Mouse (Mus musculus) frontal cortex, postnatal 25 days (tissue): ENCODE data around the gene Degs2.

Experiments used
- DNase-seq, 2 experiments: peaks; one replicate each; pipeline ENCODE4 v3.0.0; 2022; ENCODE audit warnings: low spot score in 2 of 2

The Degs2 gene

GRCm38 (mm10) chr12:108700037-108700436 lies 2.1 kb downstream of the Degs2 start:
- DNase-seq: no peak

GRCm38 (mm10) chr12:108699576-108699975 lies 2.5 kb downstream of the Degs2 start:
- DNase-seq: no peak

- DNase-seq: no peak
These were observed 3.2 kb downstream of the Degs2 start for GRCm38 (mm10) chr12:108698697-108699471.

- no peak for DNase-seq
These were observed 7.9 kb downstream of the Degs2 start for GRCm38 (mm10) chr12:108694223-108694622.

GRCm38 (mm10) chr12:108693592-108693991 lies 8.5 kb downstream of the Degs2 start:
- DNase-seq: no peak

DNA sequence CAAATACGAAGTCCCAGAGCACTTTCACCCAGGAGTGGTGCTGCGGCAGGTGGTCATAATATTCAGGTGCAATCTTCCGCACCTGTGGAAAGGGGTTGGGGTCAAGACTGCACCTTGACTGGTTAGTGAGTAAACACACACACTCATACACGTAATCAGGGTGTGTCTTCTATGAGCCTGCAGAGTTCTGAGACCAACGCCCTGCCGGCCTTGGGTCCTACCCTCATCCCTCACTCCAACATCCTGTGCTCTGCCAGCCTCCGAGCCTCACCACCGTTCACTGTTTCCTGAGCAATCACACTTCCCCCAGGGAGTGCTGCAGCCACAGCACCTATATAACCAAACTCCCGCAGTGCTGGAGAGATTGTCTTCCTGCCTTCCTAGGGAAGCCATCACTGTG lies 11.6 kb downstream of the Degs2 start:
- DNase-seq: no peak

GRCm38 (mm10) chr12:108689167-108689566 lies 12.9 kb downstream of the Degs2 start:
- no peak for DNase-seq

DNA sequence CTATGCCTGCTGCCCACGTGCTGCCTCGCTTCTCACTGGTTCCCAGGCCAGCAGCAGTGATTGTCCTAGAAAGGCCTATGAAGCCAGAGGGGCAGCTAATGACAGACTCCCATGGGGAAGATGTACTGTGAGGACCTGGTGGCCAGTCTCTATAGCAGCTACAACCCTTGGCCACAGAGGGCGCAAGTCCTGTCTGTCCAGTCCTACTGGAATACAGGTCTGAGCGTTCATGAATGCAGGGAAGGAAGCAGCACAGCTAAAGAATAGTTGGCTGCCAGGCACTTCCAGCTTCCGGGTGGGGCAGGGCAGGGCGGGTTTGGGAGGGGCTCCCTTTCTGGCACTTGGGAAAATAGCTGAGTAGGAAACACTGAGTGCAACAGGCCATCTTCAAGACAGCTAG lies 15.2 kb downstream of the Degs2 start:
- DNase-seq: no peak

DNA sequence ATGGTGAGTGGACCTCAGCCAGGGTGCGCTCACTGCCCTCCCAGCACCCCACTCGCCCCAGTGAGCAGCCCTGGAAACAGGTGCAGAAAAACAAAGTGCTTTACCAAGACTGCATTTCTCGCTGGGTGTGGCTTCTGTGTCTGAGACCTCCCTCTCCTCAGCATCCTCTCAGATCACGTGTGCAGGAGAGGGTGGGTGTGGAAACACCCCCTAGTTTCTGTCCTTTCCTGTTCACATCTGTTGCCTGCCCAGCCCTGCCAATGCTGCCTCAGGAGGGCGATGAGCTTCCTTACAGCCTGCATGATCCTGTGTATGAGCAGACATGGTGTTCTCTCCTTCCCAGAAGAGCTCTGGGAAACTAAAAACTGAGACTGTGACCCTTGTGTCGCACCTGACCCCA lies 15.7 kb downstream of the Degs2 start:
- no peak for DNase-seq

- no peak for DNase-seq
These were observed 19.7 kb downstream of the Degs2 start for GRCm38 (mm10) chr12:108682240-108683023.

DNA sequence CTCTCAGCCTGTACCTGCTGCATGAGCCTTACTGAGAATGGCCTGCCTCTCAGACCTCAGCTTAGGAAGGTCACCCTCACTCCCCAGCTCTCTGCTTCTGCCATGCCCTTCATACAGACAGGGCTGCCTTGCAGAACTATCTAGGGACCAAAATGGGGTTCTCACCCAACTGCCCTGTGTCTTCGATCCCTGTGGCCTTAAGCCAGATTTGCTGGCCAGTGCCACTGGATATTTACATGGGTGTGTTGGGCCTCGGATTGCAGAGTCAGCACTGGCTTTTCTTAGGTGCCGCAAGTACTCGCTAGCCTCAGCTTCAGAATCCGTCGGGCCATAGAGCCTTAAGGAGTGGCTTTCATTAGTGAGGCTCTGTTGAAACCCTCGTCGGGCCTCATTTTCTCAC lies 21.3 kb downstream of the Degs2 start:
- no peak for DNase-seq

- DNase-seq: no peak
These were observed 23.7 kb downstream of the Degs2 start for GRCm38 (mm10) chr12:108678366-108678765.

- DNase-seq: no peak
These were observed 25.0 kb downstream of the Degs2 start for GRCm38 (mm10) chr12:108677116-108677515.

DNA sequence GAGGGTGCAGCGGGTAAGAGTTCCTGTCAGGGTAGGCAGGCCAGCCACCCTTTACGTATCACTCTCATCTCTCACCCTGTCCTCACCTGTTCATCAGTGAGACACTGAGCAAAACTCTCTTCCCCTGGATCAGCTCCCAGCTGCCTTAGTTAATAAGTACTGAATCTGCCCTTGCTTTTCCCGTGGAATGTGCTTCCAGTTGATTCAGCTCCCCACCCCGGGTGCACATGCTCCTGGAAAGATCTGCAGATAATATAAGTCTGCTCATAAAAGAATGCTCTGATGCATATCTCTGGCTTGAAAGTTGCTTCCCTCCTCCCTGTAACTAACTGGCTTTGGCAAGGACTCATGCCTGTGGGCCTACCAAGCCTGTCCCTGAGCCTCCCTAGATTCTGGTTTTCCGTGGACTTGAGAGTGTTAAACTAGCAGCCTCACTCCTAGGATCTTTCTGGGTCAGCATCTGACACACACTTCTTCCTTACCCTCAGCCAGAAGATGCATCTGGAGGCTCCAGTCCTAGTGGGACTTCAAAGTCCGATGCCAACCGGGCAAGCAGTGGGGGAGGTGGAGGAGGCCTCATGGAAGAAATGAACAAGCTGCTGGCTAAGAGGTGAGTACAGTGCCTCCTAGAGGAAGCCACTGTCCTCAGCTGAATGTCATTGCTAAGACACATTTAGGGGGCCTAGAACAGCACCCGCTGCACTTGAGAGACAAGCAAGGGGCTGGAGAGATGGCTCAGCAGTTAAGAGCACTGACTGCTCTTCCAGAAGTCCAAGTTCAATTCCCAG lies 26.3 kb downstream of the Degs2 start:
- DNase-seq: no peak

DNA sequence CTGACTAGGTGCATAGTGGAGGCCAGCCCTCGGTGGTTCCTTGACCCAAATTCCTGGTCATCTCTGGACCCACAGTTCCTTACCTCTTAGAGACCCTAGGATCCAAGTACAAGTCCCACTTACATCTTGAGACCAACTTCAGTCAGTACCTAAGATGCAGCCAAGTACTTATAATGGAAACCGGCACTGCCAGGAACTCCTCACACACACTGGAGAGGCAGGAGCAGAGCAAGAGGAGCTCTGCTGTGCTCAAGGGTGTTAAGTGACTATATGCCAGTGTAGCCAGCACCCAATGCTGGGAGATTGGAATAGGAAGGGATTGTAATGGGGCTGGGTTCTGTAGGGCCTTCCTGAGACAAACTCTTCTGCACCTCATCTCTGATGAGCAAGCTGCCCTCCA lies 27.2 kb downstream of the Degs2 start:
- DNase-seq: no peak

DNA sequence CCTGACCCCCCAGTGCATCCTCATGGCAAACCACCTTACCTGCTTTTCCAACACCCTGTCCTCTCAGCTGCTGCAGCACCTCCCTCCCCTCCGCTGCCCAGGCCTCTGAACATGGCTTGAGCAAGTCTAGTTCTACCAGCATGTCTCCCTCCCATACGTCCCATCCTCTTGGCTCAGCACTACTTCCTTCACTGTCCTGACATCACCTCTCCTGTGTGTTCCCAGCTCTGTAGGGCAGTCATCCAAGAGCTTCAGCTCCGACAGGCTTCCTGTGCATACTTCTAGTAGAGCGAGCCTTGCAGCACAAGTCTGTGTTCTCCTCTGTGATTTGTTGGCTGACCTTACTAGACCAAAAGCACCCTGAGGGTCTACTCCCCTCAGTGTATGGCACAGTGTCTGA lies 27.6 kb downstream of the Degs2 start:
- no peak for DNase-seq

DNA sequence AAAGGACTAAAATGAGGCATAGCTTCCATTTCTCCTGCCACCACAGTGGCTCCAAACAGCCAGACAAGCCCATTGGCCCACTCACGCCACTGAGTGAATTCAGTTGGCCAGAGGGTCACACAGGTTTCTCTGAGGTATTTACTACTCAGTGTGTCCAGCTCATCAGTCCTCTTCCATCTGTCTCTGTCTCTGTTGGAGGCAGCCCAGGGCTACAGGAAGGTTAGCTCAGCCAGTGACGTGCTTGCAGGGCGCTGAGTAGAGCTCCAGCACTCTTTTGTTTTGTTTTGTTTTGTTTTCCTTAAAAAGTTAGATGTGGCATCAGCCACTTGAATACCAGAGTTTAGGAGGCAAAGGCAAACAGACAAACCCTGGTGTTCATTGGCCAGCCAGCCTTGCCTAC lies 28.6 kb downstream of the Degs2 start:
- no peak for DNase-seq

DNA sequence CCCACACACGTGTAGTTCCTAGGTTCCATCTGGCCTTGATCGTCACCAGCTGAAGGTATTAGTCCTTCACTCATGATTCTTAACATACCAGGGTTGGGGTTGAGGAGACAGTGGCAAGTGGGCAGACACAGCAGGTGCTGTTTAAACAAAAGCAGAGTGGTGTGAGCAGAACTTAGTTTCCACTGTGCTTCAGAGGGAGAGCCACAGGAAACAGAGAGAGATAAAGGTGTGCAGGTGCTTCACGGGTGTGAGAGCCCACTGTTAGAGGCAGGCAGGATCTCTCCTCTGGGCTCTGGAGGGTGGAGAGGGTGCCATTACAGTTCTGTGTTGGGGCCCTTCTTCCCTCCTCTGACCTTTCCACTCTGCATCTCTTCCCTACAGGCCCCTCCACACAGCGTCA lies 29.2 kb downstream of the Degs2 start:
- no peak for DNase-seq

DNA sequence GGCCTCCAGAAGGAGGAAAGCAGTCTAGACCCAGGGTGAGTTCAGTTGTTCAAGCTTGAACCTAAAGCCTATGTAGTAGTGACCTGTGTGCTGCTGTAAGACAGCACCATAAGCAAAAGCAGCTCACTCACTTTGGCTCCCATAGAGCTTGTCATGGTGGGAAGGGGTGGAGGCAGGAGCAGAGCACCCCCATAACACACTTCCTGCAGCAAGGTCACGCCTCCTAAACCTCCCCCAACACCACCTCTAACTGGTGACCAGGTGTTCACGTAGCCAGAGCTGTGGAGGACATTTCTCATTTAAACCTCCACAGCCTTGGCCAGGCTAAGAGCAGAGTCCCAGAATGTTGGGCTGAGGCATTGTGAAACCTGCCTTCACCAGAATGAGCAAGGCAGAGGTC lies 30.6 kb downstream of the Degs2 start:
- no peak for DNase-seq

DNA sequence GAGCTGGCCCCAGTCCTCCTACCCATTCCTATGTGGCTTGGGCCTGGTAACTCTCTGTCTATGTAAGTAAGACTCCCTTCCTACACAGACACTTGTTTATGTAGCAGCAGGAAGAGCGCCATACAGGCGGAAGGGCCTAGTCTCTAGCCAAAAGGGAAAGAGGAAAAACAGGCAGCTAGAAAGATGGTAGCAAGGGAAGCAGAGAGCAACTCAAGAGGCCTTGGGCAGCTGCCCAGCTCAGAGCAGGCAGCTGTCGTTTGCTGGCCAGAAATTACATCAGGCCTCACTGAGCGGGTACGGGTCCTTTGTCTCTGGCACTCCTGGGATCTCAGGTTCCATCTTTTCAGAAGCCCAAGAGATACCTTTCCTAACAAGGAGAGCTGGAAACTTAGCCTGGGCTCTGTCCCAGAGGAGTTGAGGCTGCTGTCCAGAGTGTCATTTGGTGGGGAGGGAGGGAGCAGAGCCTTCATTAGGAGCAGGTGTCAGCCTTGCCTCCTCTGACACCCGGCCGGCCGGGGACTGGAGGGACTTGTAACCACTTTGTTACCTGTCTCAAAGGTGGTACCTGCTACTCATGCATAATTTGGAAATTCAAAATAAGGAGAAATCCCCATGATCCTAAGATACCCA lies 33.4 kb downstream of the Degs2 start:
- DNase-seq: no peak

DNA sequence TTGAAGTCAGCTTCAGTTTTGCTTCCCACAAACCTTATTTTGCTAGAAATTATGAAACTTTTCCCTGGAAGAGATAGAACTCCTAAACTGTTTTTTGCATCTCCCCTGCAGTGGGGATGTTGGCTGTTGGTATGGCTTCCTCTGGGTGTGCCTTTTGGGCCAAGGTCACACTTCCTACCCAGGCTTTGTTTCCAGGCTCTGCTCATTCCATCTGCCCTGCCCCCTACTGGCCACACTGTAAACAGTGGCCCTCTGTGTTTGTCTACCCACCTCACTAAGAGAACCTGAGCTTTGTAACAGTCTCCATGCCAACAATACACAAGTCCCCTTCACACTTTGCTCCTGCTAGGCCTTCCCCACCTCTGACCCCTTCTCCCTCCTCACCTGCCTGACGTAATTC lies 44.8 kb downstream of the Degs2 start:
- DNase-seq: peak in 1 of 2 experiments; percentile 30
